Mouse (Mus musculus): Measurements from ENCODE around the gene Alkbh2.

The Alkbh2 gene

GRCm38 (mm10) chr5:114099709-114100389, 28.2 kb downstream of the Alkbh2 start:
- DNase-seq, result peak; percentile 94

GRCm38 (mm10) chr5:114091057-114091807, 36.8 kb downstream of the Alkbh2 start, which contains the start of gene Svop:
TSS of gene Svop (minus strand) at chr5:114091570.
- DNase-seq, result peak; percentile 42 to 43

GRCm38 (mm10) chr5:114090421-114091013, 37.5 kb downstream of the Alkbh2 start:
- no peak for DNase-seq

GRCm38 (mm10) chr5:114087875-114088480, 40.0 kb downstream of the Alkbh2 start:
- no peak for DNase-seq

GRCm38 (mm10) chr5:114085501-114085900, 42.5 kb downstream of the Alkbh2 start:
- DNase-seq, result no peak

- DNase-seq, result no peak
Observed at GRCm38 (mm10) chr5:114077009-114077408, 51.0 kb downstream of the Alkbh2 start.

Data from B cell, adult 2 months (primary cell).